Mouse (Mus musculus) urinary bladder, postnatal 25 days (tissue): ENCODE data around the gene Zfp607b.

Experiments
- DNase-seq: peaks from one replicate; pipeline ENCODE4 v3.0.0; 2022; ENCODE audit warnings: low spot score

The Zfp607b gene

GRCm38 (mm10) chr7:27685220-27685619 is 3.9 kb upstream of the Zfp607b start:
- no peak for DNase-seq

GRCm38 (mm10) chr7:27685681-27686080 is 3.5 kb upstream of the Zfp607b start:
- DNase-seq, result no peak

GRCm38 (mm10) chr7:27687043-27687442 is 2.1 kb upstream of the Zfp607b start:
- DNase-seq, result no peak

DNA sequence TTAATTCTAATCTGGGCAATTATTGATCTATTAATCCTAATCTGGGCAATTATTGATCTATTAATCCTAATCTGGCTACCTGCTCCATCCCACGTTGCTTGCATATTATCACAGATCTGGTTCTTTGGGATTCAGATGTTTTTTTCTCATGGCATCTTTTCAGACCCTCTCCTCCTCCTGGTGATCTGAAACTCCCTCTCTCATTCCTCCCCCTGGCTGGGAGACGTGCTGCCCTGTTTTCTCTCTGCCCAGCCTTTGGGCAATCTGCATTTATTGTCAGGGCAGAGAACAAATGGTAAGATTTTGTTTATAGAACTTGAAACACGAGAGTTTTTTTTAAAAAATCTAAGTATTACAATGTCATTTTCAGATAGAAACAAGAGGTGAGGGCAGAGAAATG is 1.3 kb upstream of the Zfp607b start:
- DNase-seq, result no peak

GRCm38 (mm10) chr7:27688246-27688788 is 823 bp upstream of the Zfp607b start:
- DNase-seq, result no peak

GRCm38 (mm10) chr7:27691076-27691475 is 1.9 kb downstream of the Zfp607b start:
- no peak for DNase-seq

GRCm38 (mm10) chr7:27696711-27697110 is 7.6 kb downstream of the Zfp607b start:
- no peak for DNase-seq

DNA sequence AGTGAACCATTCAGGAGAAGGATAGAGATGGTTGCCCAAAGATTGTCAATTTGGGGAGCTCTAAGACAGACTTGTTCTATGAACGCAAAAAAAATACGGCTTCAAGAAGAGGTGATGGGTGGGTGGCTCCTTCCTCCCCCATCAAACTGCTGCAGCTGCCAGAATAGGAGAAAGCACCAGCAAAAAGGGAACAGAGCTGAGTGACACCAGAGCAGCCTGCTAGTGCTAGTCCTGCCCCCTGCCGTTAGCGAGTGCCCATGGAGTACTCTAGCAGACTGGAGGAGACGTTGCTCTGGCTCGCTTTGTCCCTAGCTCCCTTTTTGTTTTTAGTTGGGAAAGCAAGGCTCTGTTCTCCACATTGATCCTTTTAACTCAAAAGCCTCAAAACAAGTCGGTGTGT is 21.3 kb downstream of the Zfp607b start:
- DNase-seq, result no peak

DNA sequence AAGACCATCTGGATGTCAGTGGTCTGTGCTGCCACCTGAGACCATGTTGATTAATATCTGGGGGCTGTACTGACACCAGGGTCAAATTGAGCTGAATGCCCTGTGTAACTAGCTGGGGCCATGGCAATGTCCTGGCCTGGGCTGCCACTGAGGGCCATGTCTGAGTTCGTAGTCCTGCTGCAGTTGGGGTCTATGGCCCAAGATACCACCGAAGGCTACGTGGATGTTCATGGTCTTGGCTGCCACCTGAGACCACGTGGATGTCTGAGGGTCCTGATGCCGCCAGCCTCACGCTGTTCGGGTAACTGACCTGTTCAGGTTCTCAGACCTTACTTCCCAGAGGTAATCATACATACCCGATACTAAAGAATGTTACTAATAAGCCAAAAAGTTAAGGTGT is 32.8 kb downstream of the Zfp607b start:
- no peak for DNase-seq

DNA sequence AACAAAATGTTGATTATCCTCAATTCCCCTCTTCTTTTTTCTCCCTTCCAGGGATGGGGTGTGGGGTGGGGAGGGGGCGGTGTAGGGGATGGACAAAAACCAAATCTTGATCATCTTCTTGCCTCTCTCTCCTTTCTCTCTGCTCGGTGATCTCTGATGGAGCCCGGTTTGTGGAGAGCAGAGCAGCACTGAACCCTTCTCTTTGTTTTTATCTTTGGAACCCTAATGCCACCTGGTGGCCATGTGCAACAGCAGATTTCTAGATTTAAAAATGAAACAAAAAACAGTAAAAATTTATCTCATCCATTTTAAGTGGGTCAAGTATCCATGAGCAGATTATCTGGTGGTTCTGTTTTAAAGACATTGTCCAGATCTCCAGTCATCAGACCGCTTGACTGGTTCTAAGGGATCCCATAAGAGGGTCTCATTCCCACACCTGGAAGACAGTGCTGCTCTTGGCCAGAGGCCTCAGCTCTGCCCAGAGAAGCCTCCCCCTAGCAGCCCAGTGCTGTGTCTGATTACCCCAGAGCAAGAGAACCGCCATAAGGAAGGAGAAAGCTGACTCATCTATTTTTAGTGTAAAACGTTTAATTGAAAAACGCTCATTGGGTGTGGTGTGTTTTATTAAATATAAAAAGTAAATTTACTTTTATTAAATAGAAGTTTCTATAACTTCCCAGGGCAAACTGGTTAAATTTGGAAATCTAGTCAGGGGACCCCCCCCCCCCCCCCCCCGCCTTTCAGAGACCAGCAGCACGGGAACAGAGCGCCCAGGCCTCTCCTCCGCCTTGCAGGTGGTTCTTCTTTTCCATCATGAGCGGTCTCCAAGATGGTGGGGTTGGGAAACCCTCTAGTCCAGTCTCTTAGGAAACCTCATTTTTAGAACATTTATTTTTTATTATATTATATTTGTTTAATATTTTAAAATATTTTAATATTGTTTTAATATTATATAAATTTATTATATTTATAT is 36.7 kb downstream of the Zfp607b start:
- peak; percentile 12 for DNase-seq

GRCm38 (mm10) chr7:27727471-27727870 is 38.3 kb downstream of the Zfp607b start:
- DNase-seq, result no peak

DNA sequence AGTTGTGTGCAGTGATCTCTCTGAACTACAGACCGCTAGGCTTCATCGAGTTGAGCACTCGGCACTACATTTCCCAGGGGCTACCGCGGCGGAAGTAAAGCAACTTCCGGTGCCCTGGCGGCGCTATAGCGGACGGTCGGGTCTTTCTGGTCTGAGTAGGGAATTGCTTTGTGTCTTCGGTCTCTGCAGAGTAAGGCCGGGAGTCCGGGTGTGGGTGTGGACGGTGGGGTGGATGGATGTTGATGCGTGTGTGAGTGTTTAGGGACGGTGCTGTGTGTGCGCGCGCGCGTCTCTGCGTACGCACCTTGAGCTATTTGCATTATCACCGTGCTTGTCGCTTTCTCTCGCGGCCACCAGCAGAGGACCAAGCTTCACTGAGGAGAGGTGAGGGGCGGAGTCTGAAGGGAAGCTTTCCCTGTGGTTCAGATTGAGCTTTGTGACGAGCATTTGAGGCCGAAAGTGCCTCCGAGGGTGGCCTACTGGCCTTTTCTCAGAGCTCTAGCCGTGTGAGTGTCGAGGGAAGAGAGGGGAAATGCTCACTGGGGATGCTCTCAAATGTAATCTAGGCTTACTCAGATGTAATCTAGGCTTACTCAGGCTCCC is 42.2 kb downstream of the Zfp607b start, which contains the start of gene Zfp60:
Zfp60 (plus strand) TSS at position 109 of the 603 bp plus-strand sequence.
- peak; percentile 71 for DNase-seq

GRCm38 (mm10) chr7:27731946-27732345 is 42.8 kb downstream of the Zfp607b start:
- DNase-seq, result no peak

GRCm38 (mm10) chr7:27732508-27732907 is 43.4 kb downstream of the Zfp607b start:
- no peak for DNase-seq

- DNase-seq, result no peak
Measured at GRCm38 (mm10) chr7:27735457-27735856, 46.3 kb downstream of the Zfp607b start.
